Mouse (Mus musculus) CH12F3 (cell line): ENCODE measurements around the gene 4930415O20Rik.

Experiments
- in situ Hi-C: fragments of 300-500 bp; cut with MboI; formaldehyde crosslinking; loops from 2 replicates; pipeline ENCODE4 v1.14.3; 2020; ENCODE audit warnings: low sequenced_read_pairs

4930415O20Rik gene

DNA sequence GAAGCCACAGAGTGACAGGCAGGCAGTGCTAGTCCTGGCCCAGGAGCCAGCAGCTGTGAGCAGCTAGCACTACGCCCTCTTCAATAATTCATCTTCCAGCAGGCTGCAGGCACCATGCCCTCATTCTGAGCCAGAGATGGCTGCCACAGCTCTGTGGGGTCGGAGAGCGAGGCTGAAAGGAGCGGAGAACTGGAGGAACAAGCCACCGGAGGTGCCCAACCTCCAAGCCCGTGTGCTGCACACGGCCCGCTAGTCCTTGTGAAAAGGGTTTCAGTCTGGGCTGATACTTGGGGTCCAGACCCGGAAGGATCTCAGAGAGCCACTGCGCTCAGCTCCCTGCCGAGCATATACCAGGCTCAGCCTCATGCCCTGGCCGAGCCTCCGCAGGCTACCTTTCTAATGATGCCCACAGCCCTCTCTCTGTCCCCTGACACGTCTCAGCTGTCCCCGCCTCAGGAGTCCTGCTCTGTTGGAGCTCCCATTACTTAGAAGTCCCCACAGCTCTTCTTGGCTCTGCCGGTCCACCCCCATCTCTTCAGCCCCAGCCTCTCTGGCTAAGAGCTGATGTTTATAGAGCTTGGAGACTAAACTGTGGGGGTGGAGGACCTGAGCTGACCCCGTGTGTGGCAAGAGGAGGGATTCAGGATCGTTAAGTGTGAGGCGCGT is 57.9 kb downstream of the 4930415O20Rik start:
- in situ Hi-C loops = no loop called here

DNA sequence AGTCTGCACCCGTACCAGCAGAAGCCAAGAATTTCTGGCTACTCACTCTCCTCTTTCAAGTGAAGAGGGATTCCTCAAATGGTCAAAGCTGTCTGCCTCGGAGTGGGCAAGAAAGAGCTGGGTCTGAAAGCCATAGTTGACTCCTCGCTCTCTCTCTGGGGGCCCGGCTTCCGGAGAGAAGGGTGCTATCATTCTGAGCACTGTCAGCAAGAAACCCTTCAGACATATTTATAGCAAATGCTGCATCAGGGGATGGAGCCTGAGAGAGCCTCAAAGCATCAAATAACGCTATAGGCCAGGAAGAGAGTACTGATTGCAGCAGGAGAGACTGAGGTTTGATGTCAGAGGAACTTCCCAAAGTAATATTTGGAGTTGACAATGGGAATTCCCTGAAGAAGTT is 58.7 kb downstream of the 4930415O20Rik start:
- in situ Hi-C loops = no loop called here

DNA sequence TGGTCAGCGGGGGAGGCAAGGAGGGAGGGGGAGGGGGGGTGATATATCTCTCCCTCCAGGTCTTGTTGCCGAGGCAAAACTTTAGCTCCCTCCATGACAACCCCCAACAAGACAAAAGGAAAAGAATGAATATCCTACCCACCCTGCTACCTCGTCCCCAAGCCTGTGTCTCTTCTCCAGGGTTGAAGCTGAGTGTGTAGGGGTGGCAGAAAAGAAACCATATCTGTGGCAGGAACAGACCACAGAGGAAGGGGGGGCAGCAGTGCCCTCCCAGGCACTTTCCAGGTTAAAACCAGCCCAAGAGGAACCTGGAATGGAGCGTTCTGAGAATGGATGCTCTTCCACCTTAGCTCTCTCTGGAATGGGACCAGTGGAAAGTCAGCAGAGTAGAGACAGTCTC is 59.7 kb downstream of the 4930415O20Rik start, which contains the start of gene Cacnb3:
Gene Cacnb3 (plus strand): TSS at position 301 of the 400 bp plus-strand sequence.
- in situ Hi-C loops = no loop called here

DNA sequence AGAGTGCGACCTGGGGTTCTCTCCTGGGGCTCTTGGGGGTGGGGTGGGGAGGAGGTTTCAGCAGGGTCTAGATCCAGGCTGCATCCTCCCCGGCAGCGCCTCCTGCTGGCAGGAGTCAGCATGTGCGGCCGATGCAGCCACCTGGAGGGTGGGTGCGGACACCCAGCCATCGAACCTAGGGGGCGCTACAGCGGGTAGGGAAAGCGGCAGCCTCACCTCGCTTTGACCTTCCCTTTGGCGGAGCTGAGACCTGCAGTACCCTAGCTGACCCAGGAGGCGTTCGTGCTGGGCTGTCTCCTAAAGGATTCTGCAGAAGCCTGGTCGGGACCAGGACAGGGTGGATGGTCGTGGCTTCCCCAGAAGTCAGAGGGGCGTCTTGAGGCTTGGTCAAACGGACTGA is 60.7 kb downstream of the 4930415O20Rik start:
- in situ Hi-C loops = no loop called here

DNA sequence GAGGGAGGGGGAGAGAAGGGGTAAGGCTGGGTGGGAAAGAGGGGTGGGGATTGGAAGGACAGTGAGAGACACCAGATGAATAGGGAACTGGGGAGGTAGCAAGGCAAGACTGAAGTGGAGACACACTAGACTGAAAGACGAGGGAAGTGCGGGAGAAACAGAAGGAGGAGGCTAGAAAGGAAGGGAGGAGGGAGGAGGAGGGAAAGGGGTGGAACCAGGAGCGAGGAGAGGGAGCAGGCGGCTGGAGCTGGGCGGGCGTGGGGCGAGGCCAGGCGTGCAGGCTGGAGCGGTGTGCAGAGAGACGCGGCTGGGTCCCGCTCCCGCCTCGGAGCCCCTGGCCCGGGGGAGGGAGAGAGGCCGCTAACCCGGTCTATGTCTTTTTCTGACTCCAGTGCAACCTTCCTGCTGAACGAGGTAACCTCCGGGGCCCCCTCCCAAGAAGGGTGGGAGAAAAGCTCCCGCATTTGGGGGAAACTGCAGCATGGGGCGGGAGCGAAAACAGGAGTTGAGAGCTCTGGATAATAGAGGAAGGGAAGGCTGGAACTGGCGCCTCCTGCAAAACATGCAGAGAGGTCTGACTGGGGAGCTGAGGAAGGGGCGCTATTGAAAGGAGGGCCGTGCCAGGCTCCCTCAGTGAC is 61.4 kb downstream of the 4930415O20Rik start:
- in situ Hi-C loops = no loop called here

DNA sequence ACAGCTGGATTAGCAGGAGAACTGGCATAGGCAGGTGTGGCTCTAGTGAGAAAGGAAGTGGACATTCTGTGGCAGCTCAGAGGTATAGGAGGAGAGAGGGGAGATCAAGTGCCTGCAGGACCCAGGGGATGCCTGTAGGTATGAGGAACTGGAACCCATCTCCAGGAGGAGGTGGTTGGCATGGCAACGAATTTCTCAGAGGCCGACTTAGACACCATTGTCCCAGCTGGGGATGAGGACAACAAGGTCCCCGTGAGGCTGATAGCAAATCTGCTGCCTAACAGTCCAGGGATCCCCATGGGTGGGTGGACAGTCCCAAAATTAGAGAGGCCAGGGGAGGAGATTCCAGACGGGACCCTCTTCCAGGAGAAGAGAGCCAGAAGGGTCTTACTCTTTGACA is 62.1 kb downstream of the 4930415O20Rik start:
- in situ Hi-C loops = no loop called here

DNA sequence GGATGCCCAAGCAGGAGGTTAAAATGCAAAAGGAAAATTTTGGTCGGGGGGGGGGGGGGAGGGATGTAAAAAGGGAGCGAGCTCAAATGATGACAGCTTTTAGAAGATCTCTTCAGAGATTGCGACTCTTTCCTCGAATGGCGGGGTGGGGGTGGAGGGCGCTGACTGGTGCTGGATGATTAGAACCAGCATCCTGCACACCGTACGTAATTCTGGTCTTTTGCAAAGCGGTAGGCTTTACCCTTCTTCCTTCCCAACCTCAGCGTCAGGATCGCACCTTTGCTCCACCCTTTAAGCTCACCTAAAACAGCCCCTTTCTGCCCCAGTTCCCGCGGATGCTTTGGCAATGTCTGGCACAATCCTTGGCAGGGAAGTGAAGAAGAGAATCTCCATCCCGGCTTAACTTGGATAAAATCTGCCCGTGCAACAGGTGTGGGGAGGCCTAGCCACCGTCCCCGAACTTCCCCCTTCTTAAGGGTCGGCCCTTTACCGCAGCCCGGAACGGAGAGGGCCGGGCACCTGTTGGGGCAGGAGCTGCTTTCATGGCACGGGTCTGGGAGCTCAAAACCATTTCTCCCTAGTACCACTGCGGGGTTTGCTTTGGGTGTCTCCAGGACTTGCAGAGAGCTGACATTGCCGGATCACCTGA is 63.1 kb downstream of the 4930415O20Rik start:
- in situ Hi-C loops = no loop called here

DNA sequence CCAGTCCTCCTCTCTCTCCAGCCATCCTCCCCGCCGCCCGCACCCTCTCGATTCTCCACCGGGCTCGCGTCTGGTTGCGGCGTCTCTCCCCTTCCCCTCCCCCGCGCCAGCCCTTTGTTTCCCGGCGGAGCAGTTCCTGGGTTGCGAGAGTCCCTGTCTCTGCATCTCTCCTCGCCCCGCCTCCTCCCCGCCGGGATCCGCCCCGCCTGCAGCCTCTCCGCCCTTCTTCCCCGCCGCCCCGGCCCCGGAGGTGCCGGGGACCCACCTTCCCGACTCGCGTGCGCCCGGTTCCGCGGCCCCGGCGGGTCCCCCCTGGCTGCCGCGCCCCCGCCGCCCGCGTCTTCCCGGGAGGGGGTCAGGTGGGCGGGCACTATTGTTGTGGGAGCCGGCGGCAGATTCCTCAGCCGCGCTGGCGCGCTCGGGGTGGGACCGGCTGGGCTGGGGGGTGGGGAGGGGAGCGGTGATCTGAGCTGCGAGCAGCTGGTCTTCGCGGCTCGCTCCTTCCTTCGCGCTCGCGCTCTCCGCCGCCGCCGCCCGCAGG is 63.8 kb downstream of the 4930415O20Rik start:
- in situ Hi-C loops = no loop called here

DNA sequence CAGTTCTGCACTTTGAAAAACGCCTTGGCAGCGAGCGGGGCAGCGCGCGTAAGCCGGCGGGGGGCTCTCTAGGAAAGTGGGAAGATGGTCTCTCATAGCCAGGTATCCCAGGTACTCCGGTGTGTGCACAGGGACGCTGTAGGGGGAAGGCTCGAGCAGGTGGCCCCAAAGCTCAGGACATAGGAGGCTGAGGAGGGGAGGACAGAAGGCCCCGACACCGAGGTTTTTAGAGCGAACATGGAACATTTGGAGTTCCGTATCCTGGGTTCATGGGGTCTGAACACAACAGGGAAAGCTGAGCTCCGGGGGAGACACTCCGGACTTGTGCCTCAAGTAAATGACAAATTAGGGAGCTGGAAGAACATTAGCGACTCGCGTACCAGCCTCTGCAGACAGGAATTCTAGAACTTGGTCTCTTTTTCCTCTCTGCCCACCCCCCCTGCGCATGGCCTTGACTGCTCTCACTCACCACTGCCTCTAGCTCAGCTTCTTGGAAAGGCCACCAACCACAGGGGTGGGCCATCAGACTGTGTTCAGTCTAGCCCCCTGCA is 64.6 kb downstream of the 4930415O20Rik start:
- in situ Hi-C loops = no loop called here

DNA sequence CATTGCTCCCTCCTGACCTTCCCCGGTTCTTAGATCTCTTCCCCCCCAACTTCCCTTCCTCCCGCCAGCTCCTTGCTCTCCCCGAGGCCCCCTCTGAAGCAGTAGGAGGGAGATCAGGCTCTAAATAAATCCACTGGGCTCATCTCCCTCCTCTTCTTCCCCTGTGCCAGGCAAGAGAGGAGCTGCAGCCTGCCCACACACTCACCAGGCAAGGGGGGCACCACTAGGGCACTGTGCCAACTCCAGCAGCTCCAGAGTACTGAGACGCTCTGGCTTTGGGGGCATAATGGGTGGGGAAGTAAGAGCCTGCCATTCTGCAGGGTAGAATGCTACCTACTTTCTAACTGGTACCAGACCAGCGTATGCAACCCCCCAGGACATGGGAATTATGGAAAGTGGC is 65.7 kb downstream of the 4930415O20Rik start:
- in situ Hi-C loops = no loop called here

DNA sequence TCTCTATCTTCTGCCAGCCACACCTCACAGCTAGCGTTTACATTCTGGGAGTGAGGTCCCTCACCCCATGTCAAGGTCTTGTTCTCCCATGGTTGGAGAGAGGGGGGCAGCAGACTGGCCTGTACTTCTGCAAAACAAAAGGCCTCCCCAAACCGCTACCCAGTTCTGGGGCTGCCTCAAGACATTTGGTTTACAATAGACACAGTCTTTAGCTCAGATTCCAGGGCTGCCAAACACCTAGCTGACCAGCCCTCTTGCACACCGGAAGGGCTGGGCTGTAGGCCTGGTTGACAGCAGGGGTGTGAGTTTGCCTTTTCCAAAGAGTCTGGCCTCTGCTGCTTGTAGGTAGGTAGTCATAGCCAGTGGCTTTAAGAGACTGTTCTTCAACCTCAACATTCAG is 66.4 kb downstream of the 4930415O20Rik start:
- in situ Hi-C loops = no loop called here
